Mouse (Mus musculus) stomach, embryonic 16.5 days (tissue): ENCODE data around the gene Ttc27. TPM values are rescaled to one million over a fixed set of nuclear protein-coding genes. Genes with fewer than 3 reads are reported as not detected.

Experiments
- ATAC-seq: fragments of 200-750 bp; cut with Nextera tagmentation; 2 replicates; pipeline ENCODE4 v1.8.0; 2017; ENCODE audit warnings: moderate number of reproducible peaks, moderate TSS enrichment; ENCODE audit not compliant: insufficient read depth, low FRiP score
- H3K27ac ChIP-seq: fragments of 300-500 bp; sonication (generic); 2 replicates; pipeline ENCODE4 v1.5.1; 2014; ENCODE audit warnings: low read length
- H3K27me3 ChIP-seq: fragments of 300-500 bp; sonication (generic); 2 replicates; pipeline ENCODE4 v1.6.1; 2014; ENCODE audit warnings: low read length, control low read depth, mixed read lengths; ENCODE audit not compliant: control insufficient read depth, insufficient read depth
- H3K36me3 ChIP-seq: fragments of 300-500 bp; sonication (generic); 2 replicates; pipeline ENCODE4 v1.6.1; 2014; ENCODE audit warnings: low read length; ENCODE audit not compliant: control insufficient read depth, insufficient read depth
- H3K4me1 ChIP-seq: fragments of 300-500 bp; sonication (generic); 2 replicates; pipeline ENCODE4 v1.6.1; 2014; ENCODE audit warnings: low read length, control low read depth, mixed read lengths; ENCODE audit not compliant: control insufficient read depth, insufficient read depth
- H3K4me2 ChIP-seq: fragments of 300-500 bp; sonication (generic); 2 replicates; pipeline ENCODE4 v1.6.1; 2014; ENCODE audit warnings: low read depth, low read length, mixed read lengths
- H3K4me3 ChIP-seq: fragments of 300-500 bp; sonication (generic); replicated peaks from 2 replicates; pipeline ENCODE4 v1.5.1; 2014; ENCODE audit warnings: mild to moderate bottlenecking, low read length
- H3K9ac ChIP-seq: fragments of 300-500 bp; sonication (generic); 2 replicates; pipeline ENCODE4 v1.6.1; 2014; ENCODE audit warnings: low read length
- H3K9me3 ChIP-seq: fragments of 300-500 bp; sonication (generic); replicated peaks from 2 replicates; pipeline ENCODE4 v1.6.1; 2016; ENCODE audit warnings: low read length, control low read depth; ENCODE audit not compliant: control insufficient read depth
- WGBS: fragments of 180-500 bp; shearing (Covaris S2); extraction: QIAGEN DNeasy Blood & Tissue Kit; methylation state at CpG from one replicate; pipeline ENCODE4 v1.1.7; 2014; 5-methylcytosine and 5-hydroxymethylcytosine counted together
- polyA plus RNA-seq: library from polyadenylated mRNA; unstranded; fragments of >200 nt; fragmentation: Nextera tagmentation; extraction: Ambion mirVana; gene quantifications from 2 replicates; pipeline ENCODE4 v1.2.1, GENCODE M21; 2015

Gene Ttc27
- polyA plus RNA-seq, 1 experiment from 2014 or later, result 19.7 TPM

- ATAC-seq, result no peak
- Histone ChIP-seq H3K27ac (peak overlapping the region; percentile 70), H3K9me3 (no peaks in the 10 kb centered on the region), H3K36me3 (0 out of 2 replicates have a peak, but pooled peaks cover 3% of the 10 kb centered on the region), H3K4me2 (peak overlapping the region; percentile 90), H3K9ac (peak overlapping the region; percentile 62), H3K27me3 (no peaks in the 10 kb centered on the region), H3K4me3 (peak overlapping the region; percentile 59), H3K4me1 (peaks cover 4% of the 10 kb centered on the region)
- 7% methylated on average over 14 of the region's 14 CpGs for WGBS
Measured at GRCm38 (mm10) chr17:74717091-74717617, 378 bp upstream of the Ttc27 start.

GRCm38 (mm10) chr17:74732872-74733271 lies 15.3 kb downstream of the Ttc27 start:
- H3K4me2 ChIP-seq, result no peak overlapping the region
- no peak for ATAC-seq
- H3K4me1 ChIP-seq, result no peaks in the 10 kb centered on the region
- no peak overlapping the region for H3K4me3 ChIP-seq
- H3K27me3 ChIP-seq, result no peaks in the 10 kb centered on the region
- H3K27ac ChIP-seq, result no peak overlapping the region
- no peaks in the 10 kb centered on the region for H3K9me3 ChIP-seq
- no peak overlapping the region for H3K9ac ChIP-seq
- no peaks in the 10 kb centered on the region for H3K36me3 ChIP-seq

GRCm38 (mm10) chr17:74735392-74735791 lies 17.9 kb downstream of the Ttc27 start:
- Histone ChIP-seq H3K9ac (no peak overlapping the region), H3K36me3 (no peaks in the 10 kb centered on the region), H3K27me3 (no peaks in the 10 kb centered on the region), H3K4me2 (no peak overlapping the region), H3K4me3 (no peak overlapping the region), H3K27ac (no peak overlapping the region), H3K9me3 (no peaks in the 10 kb centered on the region), H3K4me1 (no peaks in the 10 kb centered on the region)
- 86% methylated on average over 11 of the region's 11 CpGs for WGBS
- ATAC-seq, result no peak

- WGBS, result 75% methylated on average over 1 of the region's 1 CpGs
- no peak for ATAC-seq
Measured at GRCm38 (mm10) chr17:74749659-74750058, 32.1 kb downstream of the Ttc27 start.

GRCm38 (mm10) chr17:74751026-74751425 lies 33.5 kb downstream of the Ttc27 start:
- 83% methylated on average over 4 of the region's 4 CpGs for WGBS

More at GRCm38 (mm10) chr17:74749659-74750058, 32.1 kb downstream of the Ttc27 start:
- no peaks in the 10 kb centered on the region; the same call in 1 of the 2 replicates for H3K4me1 ChIP-seq
- no peaks in the 10 kb centered on the region for H3K27me3 ChIP-seq
- no peaks in the 10 kb centered on the region for H3K9me3 ChIP-seq
- no peak overlapping the region for H3K4me3 ChIP-seq
- H3K27ac ChIP-seq, result no peak overlapping the region
- H3K4me2 ChIP-seq, result no peak overlapping the region
- no peak overlapping the region for H3K9ac ChIP-seq
- no peaks in the 10 kb centered on the region for H3K36me3 ChIP-seq

GRCm38 (mm10) chr17:74752906-74753627 lies 35.5 kb downstream of the Ttc27 start:
- H3K4me1 ChIP-seq, result no peaks in the 10 kb centered on the region; the same call in 1 of the 2 replicates
- no peak overlapping the region for H3K27ac ChIP-seq
- no peak overlapping the region for H3K9ac ChIP-seq
- no peaks in the 10 kb centered on the region for H3K36me3 ChIP-seq
- no peaks in the 10 kb centered on the region for H3K27me3 ChIP-seq
- H3K4me2 ChIP-seq, result no peak overlapping the region
- H3K4me3 ChIP-seq, result no peak overlapping the region
- ATAC-seq, result no peak
- 64% methylated on average over 8 of the region's 8 CpGs for WGBS
- H3K9me3 ChIP-seq, result no peaks in the 10 kb centered on the region

More at GRCm38 (mm10) chr17:74751026-74751425, 33.5 kb downstream of the Ttc27 start:
- ATAC-seq, result no peak
- Histone ChIP-seq H3K4me1 (no peaks in the 10 kb centered on the region; the same call in 1 of the 2 replicates), H3K27ac (no peak overlapping the region), H3K36me3 (no peaks in the 10 kb centered on the region), H3K4me2 (no peak overlapping the region), H3K9ac (no peak overlapping the region), H3K9me3 (no peaks in the 10 kb centered on the region), H3K4me3 (no peak overlapping the region), H3K27me3 (no peaks in the 10 kb centered on the region)

- Histone ChIP-seq H3K4me1 (no peaks in the 10 kb centered on the region; the same call in 1 of the 2 replicates), H3K27me3 (no peaks in the 10 kb centered on the region), H3K4me3 (no peak overlapping the region), H3K36me3 (no peaks in the 10 kb centered on the region), H3K4me2 (no peak overlapping the region), H3K9me3 (no peaks in the 10 kb centered on the region), H3K27ac (no peak overlapping the region), H3K9ac (no peak overlapping the region)
- WGBS, result 57% methylated on average over 5 of the region's 5 CpGs
- no peak for ATAC-seq
Measured at GRCm38 (mm10) chr17:74753628-74754104, 36.1 kb downstream of the Ttc27 start.

GRCm38 (mm10) chr17:74754369-74755118 lies 37.0 kb downstream of the Ttc27 start:
- Histone ChIP-seq H3K27me3 (no peaks in the 10 kb centered on the region), H3K4me3 (no peak overlapping the region), H3K9ac (no peak overlapping the region), H3K36me3 (no peaks in the 10 kb centered on the region), H3K4me2 (no peak overlapping the region), H3K27ac (no peak overlapping the region), H3K4me1 (no peaks in the 10 kb centered on the region; the same call in 1 of the 2 replicates), H3K9me3 (no peaks in the 10 kb centered on the region)
- 91% methylated on average over 11 of the region's 11 CpGs for WGBS
- no peak for ATAC-seq

GRCm38 (mm10) chr17:74769390-74769811 lies 51.9 kb downstream of the Ttc27 start:
- Histone ChIP-seq H3K4me1 (peaks cover 2% of the 10 kb centered on the region; the same call in 1 of the 2 replicates), H3K9ac (no peak overlapping the region), H3K36me3 (no peaks in the 10 kb centered on the region), H3K4me3 (no peak overlapping the region), H3K4me2 (no peak overlapping the region), H3K9me3 (no peaks in the 10 kb centered on the region), H3K27me3 (no peaks in the 10 kb centered on the region), H3K27ac (peak overlapping the region; percentile 52; the same call in 1 of the 2 replicates)
- no peak for ATAC-seq
- WGBS, result 59% methylated on average over 9 of the region's 9 CpGs
